Mouse (Mus musculus): ENCODE results near the gene Cmtm2a.
"Not testable (repeated sequence)": the region's sequence is repeated elsewhere in the genome, so short reads cannot be mapped to it uniquely, and the experiment has no call there.

Cmtm2a gene

GRCm38 (mm10) chr8:104294396-104294795 lies 1.4 kb upstream of the Cmtm2a start:
- no peak for DNase-seq (ENCODE audit: low spot score)

GRCm38 (mm10) chr8:104268937-104269440 lies 24.0 kb downstream of the Cmtm2a start:
- no peak for DNase-seq (ENCODE audit: low spot score)

GRCm38 (mm10) chr8:104268368-104268767 lies 24.6 kb downstream of the Cmtm2a start:
- no peak for DNase-seq (ENCODE audit: low spot score)

- DNase-seq (ENCODE audit: low spot score), result not testable (repeated sequence)
Measured at GRCm38 (mm10) chr8:104264271-104264935, 28.6 kb downstream of the Cmtm2a start.

GRCm38 (mm10) chr8:104261802-104262201 lies 31.2 kb downstream of the Cmtm2a start:
- not testable (repeated sequence) for DNase-seq (ENCODE audit: low spot score)

GRCm38 (mm10) chr8:104253016-104253415 lies 40.0 kb downstream of the Cmtm2a start:
- no peak for DNase-seq (ENCODE audit: low spot score)

GRCm38 (mm10) chr8:104251461-104251860 lies 41.5 kb downstream of the Cmtm2a start:
- DNase-seq (ENCODE audit: low spot score), result no peak

GRCm38 (mm10) chr8:104250439-104251367 lies 42.3 kb downstream of the Cmtm2a start, which contains the start of gene Cklf:
Gene Cklf (plus strand): TSS chr8:104250861.
- no peak for DNase-seq (ENCODE audit: low spot score)

- DNase-seq (ENCODE audit: low spot score), result no peak
Measured at GRCm38 (mm10) chr8:104249442-104249996, 43.5 kb downstream of the Cmtm2a start.

- peak; percentile 40 for DNase-seq (ENCODE audit: low spot score)
Measured at GRCm38 (mm10) chr8:104248276-104248675, 44.7 kb downstream of the Cmtm2a start, which contains the start of gene Tk2. Gene Tk2 (minus strand): TSS chr8:104248558.

- no peak for DNase-seq (ENCODE audit: low spot score)
Measured at GRCm38 (mm10) chr8:104247908-104248275, 45.1 kb downstream of the Cmtm2a start.

GRCm38 (mm10) chr8:104247054-104247907 lies 45.7 kb downstream of the Cmtm2a start:
- no peak for DNase-seq (ENCODE audit: low spot score)

GRCm38 (mm10) chr8:104246621-104247020 lies 46.4 kb downstream of the Cmtm2a start:
- no peak for DNase-seq (ENCODE audit: low spot score)

- no peak for DNase-seq (ENCODE audit: low spot score)
Measured at GRCm38 (mm10) chr8:104242038-104242644, 50.8 kb downstream of the Cmtm2a start.

- no peak for DNase-seq (ENCODE audit: low spot score)
Measured at GRCm38 (mm10) chr8:104239418-104239861, 53.5 kb downstream of the Cmtm2a start.

GRCm38 (mm10) chr8:104234573-104234972 lies 58.4 kb downstream of the Cmtm2a start:
- no peak for DNase-seq (ENCODE audit: low spot score)

- no peak for DNase-seq (ENCODE audit: low spot score)
Measured at GRCm38 (mm10) chr8:104232919-104233318, 60.1 kb downstream of the Cmtm2a start.

- DNase-seq (ENCODE audit: low spot score), result no peak
Measured at GRCm38 (mm10) chr8:104232039-104232438, 60.9 kb downstream of the Cmtm2a start.

Measured in layer of hippocampus, adult 9-10 months (tissue).